Mouse (Mus musculus) lung, postnatal 10 days (tissue): Measurements from ENCODE around the gene B3gnt8.

Source experiments
- DNase-seq: peaks from one replicate; pipeline ENCODE4 v3.0.0; 2021

Gene B3gnt8

GRCm38 (mm10) chr7:25666381-25666780 is 39.9 kb downstream of the B3gnt8 start:
- no peak for DNase-seq

GRCm38 (mm10) chr7:25669158-25669557 is 42.7 kb downstream of the B3gnt8 start:
- no peak for DNase-seq

- no peak for DNase-seq
Measured at GRCm38 (mm10) chr7:25669631-25670030, 43.2 kb downstream of the B3gnt8 start.

- no peak for DNase-seq
Measured at GRCm38 (mm10) chr7:25670096-25670495, 43.6 kb downstream of the B3gnt8 start.

- DNase-seq, result no peak
Measured at GRCm38 (mm10) chr7:25671686-25672085, 45.2 kb downstream of the B3gnt8 start.

- no peak for DNase-seq
Measured at GRCm38 (mm10) chr7:25672442-25672841, 46.0 kb downstream of the B3gnt8 start.

GRCm38 (mm10) chr7:25674297-25674696 is 47.8 kb downstream of the B3gnt8 start:
- no peak for DNase-seq

GRCm38 (mm10) chr7:25674719-25675300 is 48.4 kb downstream of the B3gnt8 start, which contains the start of gene Tmem91:
Tmem91 (minus strand) TSS chr7:25675166.
- no peak for DNase-seq

- no peak for DNase-seq
Measured at GRCm38 (mm10) chr7:25675405-25675804, 49.0 kb downstream of the B3gnt8 start.

- DNase-seq, result peak; percentile 93
Measured at GRCm38 (mm10) chr7:25676085-25676781, 49.8 kb downstream of the B3gnt8 start.

GRCm38 (mm10) chr7:25677013-25677412 is 50.6 kb downstream of the B3gnt8 start:
- no peak for DNase-seq

- peak; percentile 48 for DNase-seq
Measured at GRCm38 (mm10) chr7:25679971-25680370, 53.5 kb downstream of the B3gnt8 start.

GRCm38 (mm10) chr7:25680514-25681258 is 54.2 kb downstream of the B3gnt8 start, which contains the start of gene B9d2:
B9d2 (plus strand) TSS chr7:25680780.
- peak; percentile 97 for DNase-seq

- no peak for DNase-seq
Measured at GRCm38 (mm10) chr7:25681341-25682231, 55.1 kb downstream of the B3gnt8 start.

GRCm38 (mm10) chr7:25683474-25684180 is 57.2 kb downstream of the B3gnt8 start:
- peak; percentile 50 for DNase-seq

- DNase-seq, result no peak
Measured at GRCm38 (mm10) chr7:25684659-25685058, 58.2 kb downstream of the B3gnt8 start.
